ENCODE assay signal across 24 mouse cellular contexts in genomic region chr17:64527817-64528216, GRCm38 (mm10).
A peak's percentile ranks its signal among the peaks of the same experiment; 100 is the strongest.
DNase-seq lines count a peak whose midpoint lies in the region; ATAC-seq and TF ChIP-seq lines count a peak whose summit lies in the region.
"Had no signal": no experiment of that assay in that cellular context is flagged by ENCODE, and none has a peak within 500 bp of the region (broad histone marks: within the 10 kb centered on the region; RNA-seq: fewer than 3 reads in every experiment).

No protein-coding gene starts in this region.

- H3K9me3 ChIP-seq in lung, embryonic 15.5 days = no peaks in the 10 kb centered on the region
- no peaks in the 10 kb centered on the region for H3K9me3 ChIP-seq in stomach, postnatal 0 days (ENCODE audit: control insufficient read depth, low read length)
- H3K9me3 ChIP-seq: forebrain, embryonic 10.5 days; heart, embryonic 13.5 days; limb, embryonic 12.5 days; liver, embryonic 12.5 days had no signal

- WGBS in lung, embryonic 15.5 days = 38% methylated on average over 7 of the region's 7 CpGs
- WGBS in lung, adult 2 months = 36% methylated on average over 7 of the region's 7 CpGs
- WGBS in stomach, postnatal 0 days = 45% methylated on average over 7 of the region's 7 CpGs

- H3K27ac ChIP-seq in lung, embryonic 15.5 days = peak overlapping the region; percentile 22; the same call in 1 of the 2 replicates
- no peak overlapping the region for H3K27ac ChIP-seq in stomach, postnatal 0 days (replicated peaks)
- H3K27ac ChIP-seq: forebrain, embryonic 10.5 days; heart, embryonic 13.5 days; layer of hippocampus, adult 2 months; limb, embryonic 12.5 days; liver, embryonic 12.5 days; macrophage; midbrain, embryonic 10.5 days had no signal

- no peak for TF ChIP-seq EP300 in stomach, postnatal 0 days (optimal IDR thresholded peaks at IDR 0.05)

- H3K4me1 ChIP-seq in lung, embryonic 15.5 days = peaks cover 16% of the 10 kb centered on the region
- no peaks in the 10 kb centered on the region for H3K4me1 ChIP-seq in lung, adult 2 months (ENCODE audit: control insufficient read depth, insufficient read depth, low read length)
- no peaks in the 10 kb centered on the region for H3K4me1 ChIP-seq in stomach, postnatal 0 days (replicated peaks; ENCODE audit: control insufficient read depth, insufficient read depth)
- H3K4me1 ChIP-seq: forebrain, embryonic 10.5 days; liver, embryonic 12.5 days; midbrain, embryonic 10.5 days had no signal

- TF ChIP-seq POLR2A in lung, adult 2 months (IDR thresholded peaks at IDR 0.05; ENCODE audit: borderline replicate concordance, extremely low read depth, low read depth, low read length) = no peak
- no peak for TF ChIP-seq POLR2A in brain, embryonic 14.5 days (IDR thresholded peaks at IDR 0.05; ENCODE audit: borderline replicate concordance, extremely low read depth, insufficient read depth, insufficient read length, poor library complexity, severe bottlenecking)

- H3K4me2 ChIP-seq in lung, embryonic 15.5 days = no peak overlapping the region
- H3K4me2 ChIP-seq in stomach, postnatal 0 days (replicated peaks; ENCODE audit: low read depth) = no peak overlapping the region
- H3K4me2 ChIP-seq: heart, embryonic 13.5 days; limb, embryonic 12.5 days; liver, embryonic 12.5 days had no signal

- TF ChIP-seq CTCF in lung, adult 2 months (IDR thresholded peaks at IDR 0.05; ENCODE audit: insufficient read depth, low read length) = no peak
- no peak for TF ChIP-seq CTCF in brain, embryonic 14.5 days (IDR thresholded peaks at IDR 0.05; ENCODE audit: borderline replicate concordance, extremely low read depth, insufficient read depth, insufficient read length)
- TF ChIP-seq CTCF in stomach, postnatal 0 days (IDR thresholded peaks at IDR 0.05; ENCODE audit: low read depth) = no peak

- no peak for DNase-seq in lung, adult 2 months
- DNase-seq in MEL-GATA-1-ER (ENCODE audit: extremely low read depth, low read depth) = peak; percentile 26
- DNase-seq in brain, embryonic 14.5 days (ENCODE audit: low read depth) = peak; percentile 51
- peak; percentile 44 for DNase-seq in stomach, postnatal 0 days (ENCODE audit: low spot score)
- no peak for DNase-seq in spleen, adult 12 weeks (ENCODE audit: low spot score)
- DNase-seq in thymus, postnatal 36 days = no peak
- DNase-seq: cerebellum, adult 11-12 months; cerebellum, postnatal 14 days; gastrocnemius, postnatal 14 days; heart, adult 18-20 months; heart, postnatal 14 days; kidney, postnatal 25 days; right cerebral cortex, postnatal 4 days; thymus, postnatal 14 days had no signal

- no peak overlapping the region for H3K9ac ChIP-seq in lung, embryonic 15.5 days
- no peak overlapping the region for H3K9ac ChIP-seq in stomach, postnatal 0 days (ENCODE audit: low read length)
- H3K9ac ChIP-seq: heart, embryonic 13.5 days; limb, embryonic 12.5 days; liver, embryonic 12.5 days had no signal

- H3K36me3 ChIP-seq in lung, embryonic 15.5 days = no peaks in the 10 kb centered on the region
- H3K36me3 ChIP-seq in stomach, postnatal 0 days (ENCODE audit: control insufficient read depth, insufficient read depth, low read length) = no peaks in the 10 kb centered on the region
- H3K36me3 ChIP-seq: forebrain, embryonic 10.5 days; heart, embryonic 13.5 days; limb, embryonic 12.5 days; liver, embryonic 12.5 days; midbrain, embryonic 10.5 days had no signal

- no peak for ATAC-seq in lung, embryonic 15.5 days (ENCODE audit: borderline replicate concordance, extremely low read depth, low FRiP score, low TSS enrichment)
- ATAC-seq in stomach, postnatal 0 days (ENCODE audit: low FRiP score, low TSS enrichment) = no peak; the same call in 1 of the 2 replicates
- ATAC-seq: intestine, postnatal 0 days; liver, embryonic 12.5 days; Patski had no signal

- no peaks in the 10 kb centered on the region for H3K27me3 ChIP-seq in lung, embryonic 15.5 days
- H3K27me3 ChIP-seq in stomach, postnatal 0 days (ENCODE audit: control insufficient read depth, insufficient read depth, low read length) = no peaks in the 10 kb centered on the region
- H3K27me3 ChIP-seq: heart, embryonic 13.5 days; limb, embryonic 12.5 days; liver, embryonic 12.5 days; Patski had no signal

- H3K4me3 ChIP-seq in lung, embryonic 15.5 days = no peak overlapping the region
- no peak overlapping the region for H3K4me3 ChIP-seq in lung, adult 2 months (replicated peaks; ENCODE audit: extremely low read depth, low read depth, low read length)
- no peak overlapping the region for H3K4me3 ChIP-seq in stomach, postnatal 0 days (ENCODE audit: low read depth, low read length)
- H3K4me3 ChIP-seq: forebrain, embryonic 10.5 days; heart, embryonic 13.5 days; layer of hippocampus, adult 2 months; limb, embryonic 12.5 days; liver, embryonic 12.5 days; midbrain, embryonic 10.5 days had no signal

Comparison
In these comparisons a context has a peak if more than half of its experiments do, and no peak if none do; other contexts are left out.
1. DNase-seq: peak in MEL-GATA-1-ER (single experiment), brain, embryonic 14.5 days (single experiment) and stomach, postnatal 0 days (single experiment); none in lung, adult 2 months (single experiment), spleen, adult 12 weeks (single experiment) and thymus, postnatal 36 days (0 of 2).